Mouse (Mus musculus): ENCODE measurements around the gene Rab33b. TPM values are rescaled to one million over a fixed set of nuclear protein-coding genes. Genes with fewer than 3 reads are reported as not detected.

The Rab33b gene
- polyA plus RNA-seq, 2 experiments: 16.5 to 25.4 TPM

- Histone ChIP-seq H3K9me3 (ENCODE audit: control insufficient read depth, low read length) (no peaks in the 10 kb centered on the region), H3K36me3 (ENCODE audit: control insufficient read depth, insufficient read depth, low read length) (no peaks in the 10 kb centered on the region), H3K27me3 (ENCODE audit: control insufficient read depth, insufficient read depth, low read length) (no peaks in the 10 kb centered on the region), H3K4me3 (replicated peaks; ENCODE audit: low read length) (no peak overlapping the region), H3K4me1 (ENCODE audit: control insufficient read depth, insufficient read depth, low read length) (no peaks in the 10 kb centered on the region), H3K4me2 (replicated peaks; ENCODE audit: low read depth, low read length, severe bottlenecking) (peak overlapping the region; percentile 23; the same call in 1 of the 2 replicates), H3K9ac (ENCODE audit: low read depth, low read length, severe bottlenecking) (no peak overlapping the region), H3K27ac (replicated peaks; ENCODE audit: low read depth, low read length) (no peak overlapping the region)
- ATAC-seq (ENCODE audit: low FRiP score, low read depth) (no peak; the same call in 1 of the 2 replicates), DNase-seq (ENCODE audit: low spot score) (peak; percentile 78)
- WGBS: 25% methylated on average over 8 of the region's 8 CpGs
- no peak for TF ChIP-seq POLR2A (IDR thresholded peaks at IDR 0.05; ENCODE audit: borderline replicate concordance, extremely low read depth, insufficient read depth, insufficient read length)
Measured at GRCm38 (mm10) chr3:51510903-51511302, 27.2 kb downstream of the Rab33b start.

- Histone ChIP-seq H3K27me3 (ENCODE audit: control insufficient read depth, insufficient read depth, low read length) (no peaks in the 10 kb centered on the region), H3K9ac (ENCODE audit: low read depth, low read length, severe bottlenecking) (no peak overlapping the region), H3K36me3 (ENCODE audit: control insufficient read depth, insufficient read depth, low read length) (no peaks in the 10 kb centered on the region), H3K4me3 (replicated peaks; ENCODE audit: low read length) (no peak overlapping the region), H3K4me2 (replicated peaks; ENCODE audit: low read depth, low read length, severe bottlenecking) (no peak overlapping the region), H3K4me1 (ENCODE audit: control insufficient read depth, insufficient read depth, low read length) (no peaks in the 10 kb centered on the region), H3K9me3 (ENCODE audit: control insufficient read depth, low read length) (no peaks in the 10 kb centered on the region), H3K27ac (replicated peaks; ENCODE audit: low read depth, low read length) (no peak overlapping the region)
- ATAC-seq (ENCODE audit: low FRiP score, low read depth) (no peak), DNase-seq (ENCODE audit: low spot score) (no peak)
- WGBS: 95% methylated on average over 5 of the region's 5 CpGs
- TF ChIP-seq POLR2A (IDR thresholded peaks at IDR 0.05; ENCODE audit: borderline replicate concordance, extremely low read depth, insufficient read depth, insufficient read length): no peak
Measured at GRCm38 (mm10) chr3:51511983-51512382, 28.3 kb downstream of the Rab33b start.

- Histone ChIP-seq H3K4me1 (ENCODE audit: control insufficient read depth, insufficient read depth, low read length) (no peaks in the 10 kb centered on the region), H3K36me3 (ENCODE audit: control insufficient read depth, insufficient read depth, low read length) (peaks cover 38% of the 10 kb centered on the region), H3K27ac (replicated peaks; ENCODE audit: low read depth, low read length) (no peak overlapping the region), H3K4me3 (replicated peaks; ENCODE audit: low read length) (no peak overlapping the region), H3K27me3 (ENCODE audit: control insufficient read depth, insufficient read depth, low read length) (no peaks in the 10 kb centered on the region), H3K9ac (ENCODE audit: low read depth, low read length, severe bottlenecking) (no peak overlapping the region), H3K9me3 (ENCODE audit: control insufficient read depth, low read length) (no peaks in the 10 kb centered on the region), H3K4me2 (replicated peaks; ENCODE audit: low read depth, low read length, severe bottlenecking) (no peak overlapping the region)
- no peak for DNase-seq (ENCODE audit: low spot score)
- ATAC-seq (ENCODE audit: low FRiP score, low read depth): no peak
- whole genome bisulfite sequencing: 78% methylated on average over 4 of the region's 4 CpGs
- no peak for TF ChIP-seq POLR2A (IDR thresholded peaks at IDR 0.05; ENCODE audit: borderline replicate concordance, extremely low read depth, insufficient read depth, insufficient read length)
Measured at GRCm38 (mm10) chr3:51517467-51517866, 33.7 kb downstream of the Rab33b start.

- H3K9ac ChIP-seq (ENCODE audit: low read depth, low read length, severe bottlenecking): no peak overlapping the region
- no peak overlapping the region for H3K4me2 ChIP-seq (replicated peaks; ENCODE audit: low read depth, low read length, severe bottlenecking)
- H3K27me3 ChIP-seq (ENCODE audit: control insufficient read depth, insufficient read depth, low read length): no peaks in the 10 kb centered on the region
- TF ChIP-seq POLR2A (IDR thresholded peaks at IDR 0.05; ENCODE audit: borderline replicate concordance, extremely low read depth, insufficient read depth, insufficient read length): no peak
- ATAC-seq (ENCODE audit: low FRiP score, low read depth) (no peak), DNase-seq (ENCODE audit: low spot score) (no peak)
- no peak overlapping the region for H3K27ac ChIP-seq (replicated peaks; ENCODE audit: low read depth, low read length)
- no peak overlapping the region for H3K4me3 ChIP-seq (replicated peaks; ENCODE audit: low read length)
- H3K4me1 ChIP-seq (ENCODE audit: control insufficient read depth, insufficient read depth, low read length): no peaks in the 10 kb centered on the region
- peaks cover 44% of the 10 kb centered on the region for H3K36me3 ChIP-seq (ENCODE audit: control insufficient read depth, insufficient read depth, low read length)
- no peaks in the 10 kb centered on the region for H3K9me3 ChIP-seq (ENCODE audit: control insufficient read depth, low read length)
- 77% methylated on average over 12 of the region's 12 CpGs for WGBS
Measured at GRCm38 (mm10) chr3:51517878-51518762, 34.4 kb downstream of the Rab33b start.

- no peaks in the 10 kb centered on the region for H3K9me3 ChIP-seq (ENCODE audit: control insufficient read depth, low read length)
- TF ChIP-seq POLR2A (IDR thresholded peaks at IDR 0.05; ENCODE audit: borderline replicate concordance, extremely low read depth, insufficient read depth, insufficient read length): no peak
- ATAC-seq (ENCODE audit: low FRiP score, low read depth): no peak
- WGBS: 74% methylated on average over 8 of the region's 8 CpGs
- DNase-seq (ENCODE audit: low spot score): no peak
- H3K4me3 ChIP-seq (replicated peaks; ENCODE audit: low read length): no peak overlapping the region
- H3K27ac ChIP-seq (replicated peaks; ENCODE audit: low read depth, low read length): no peak overlapping the region
- H3K9ac ChIP-seq (ENCODE audit: low read depth, low read length, severe bottlenecking): no peak overlapping the region
- H3K27me3 ChIP-seq (ENCODE audit: control insufficient read depth, insufficient read depth, low read length): no peaks in the 10 kb centered on the region
- H3K4me1 ChIP-seq (ENCODE audit: control insufficient read depth, insufficient read depth, low read length): no peaks in the 10 kb centered on the region
- H3K4me2 ChIP-seq (replicated peaks; ENCODE audit: low read depth, low read length, severe bottlenecking): no peak overlapping the region
- H3K36me3 ChIP-seq (ENCODE audit: control insufficient read depth, insufficient read depth, low read length): peaks cover 49% of the 10 kb centered on the region
Measured at GRCm38 (mm10) chr3:51518763-51519121, 35.0 kb downstream of the Rab33b start.

Data from limb, embryonic 14.5 days (tissue).